Mouse (Mus musculus) myocyte (in vitro differentiated cells): ENCODE measurements around the gene Fshb.

ENCODE experiments used
- CEBPB ChIP-seq: IDR thresholded peaks from 2 replicates; pipeline ENCODE4 v1.6.1; 2011; ENCODE audit warnings: mild to moderate bottlenecking, moderate library complexity; ENCODE audit not compliant: poor library complexity, insufficient read depth, severe bottlenecking
- E2F4 ChIP-seq: IDR thresholded peaks from one replicate; pipeline ENCODE4 v1.6.1; 2011; ENCODE audit warnings: mild to moderate bottlenecking, control low read depth, moderate library complexity; ENCODE audit not compliant: insufficient read depth
- MAX ChIP-seq: IDR thresholded peaks from one replicate; pipeline ENCODE4 v1.6.1; 2011; ENCODE audit warnings: low read depth, mild to moderate bottlenecking, control low read depth
- MYOD1 ChIP-seq, 3 experiments: IDR thresholded peaks; one replicate each; pipeline ENCODE4 v1.6.1; 2011; ENCODE audit warnings: control low read depth in 2 of 3, low read depth in 2 of 3, mild to moderate bottlenecking in 2 of 3, moderate library complexity in 1 of 3; ENCODE audit not compliant: insufficient read length in 2 of 3, control insufficient read depth in 1 of 3
- MYOG ChIP-seq, 3 experiments: IDR thresholded peaks; one replicate each; pipeline ENCODE4 v1.6.1; 2011; ENCODE audit warnings: control low read depth in 2 of 3, low read depth in 2 of 3, mild to moderate bottlenecking in 2 of 3; ENCODE audit not compliant: insufficient read length in 2 of 3, control insufficient read depth in 1 of 3, insufficient read depth in 1 of 3
- POLR2A ChIP-seq: IDR thresholded peaks from one replicate; pipeline ENCODE4 v1.6.1; 2011; ENCODE audit warnings: low read depth, mild to moderate bottlenecking, control low read depth, moderate library complexity; ENCODE audit not compliant: insufficient read length
- POLR2AphosphoS2 ChIP-seq: IDR thresholded peaks from one replicate; pipeline ENCODE4 v1.6.1; 2011; ENCODE audit warnings: low read depth, control low read depth; ENCODE audit not compliant: insufficient read length
- SRF ChIP-seq: IDR thresholded peaks from one replicate; pipeline ENCODE4 v1.6.1; 2011; ENCODE audit warnings: low read depth; ENCODE audit not compliant: control insufficient read depth, insufficient read length
- TCF12 ChIP-seq: IDR thresholded peaks from one replicate; pipeline ENCODE4 v1.6.1; 2011; ENCODE audit warnings: mild to moderate bottlenecking, control low read depth; ENCODE audit not compliant: poor library complexity, insufficient read depth, severe bottlenecking
- TCF3 ChIP-seq: IDR thresholded peaks from one replicate; pipeline ENCODE4 v1.6.1; 2011; ENCODE audit warnings: low read depth, control low read depth; ENCODE audit not compliant: insufficient read length
- USF1 ChIP-seq: IDR thresholded peaks from one replicate; pipeline ENCODE4 v1.6.1; 2011; ENCODE audit warnings: low read depth, mild to moderate bottlenecking, control low read depth, moderate library complexity

- no peak for TF ChIP-seq MYOD1 (IDR thresholded peaks at IDR 0.05; ENCODE audit: control insufficient read depth in 1 of 3, insufficient read length in 2 of 3, low read depth in 2 of 3)
- no peak for TF ChIP-seq POLR2AphosphoS2
- no peak for TF ChIP-seq MYOG (IDR thresholded peaks at IDR 0.05; ENCODE audit: control insufficient read depth in 1 of 3, insufficient read depth in 1 of 3, insufficient read length in 2 of 3, low read depth in 2 of 3)
- no peak for TF ChIP-seq POLR2A
- no peak for TF ChIP-seq USF1
- no peak for TF ChIP-seq TCF3
- no peak for TF ChIP-seq CEBPB
- no peak for TF ChIP-seq MAX
- no peak for TF ChIP-seq E2F4
- no peak for TF ChIP-seq TCF12
- no peak for TF ChIP-seq SRF
These were observed 18.6 kb downstream of the Fshb start for GRCm38 (mm10) chr2:107040816-107041215.
